Mouse (Mus musculus) embryo, embryonic 11 days (tissue): ENCODE data around the gene Cfap52.

ENCODE experiments used
- DNase-seq: peaks from one replicate; pipeline ENCODE4 v3.0.0-alpha.2; 2015

Cfap52 gene

DNA sequence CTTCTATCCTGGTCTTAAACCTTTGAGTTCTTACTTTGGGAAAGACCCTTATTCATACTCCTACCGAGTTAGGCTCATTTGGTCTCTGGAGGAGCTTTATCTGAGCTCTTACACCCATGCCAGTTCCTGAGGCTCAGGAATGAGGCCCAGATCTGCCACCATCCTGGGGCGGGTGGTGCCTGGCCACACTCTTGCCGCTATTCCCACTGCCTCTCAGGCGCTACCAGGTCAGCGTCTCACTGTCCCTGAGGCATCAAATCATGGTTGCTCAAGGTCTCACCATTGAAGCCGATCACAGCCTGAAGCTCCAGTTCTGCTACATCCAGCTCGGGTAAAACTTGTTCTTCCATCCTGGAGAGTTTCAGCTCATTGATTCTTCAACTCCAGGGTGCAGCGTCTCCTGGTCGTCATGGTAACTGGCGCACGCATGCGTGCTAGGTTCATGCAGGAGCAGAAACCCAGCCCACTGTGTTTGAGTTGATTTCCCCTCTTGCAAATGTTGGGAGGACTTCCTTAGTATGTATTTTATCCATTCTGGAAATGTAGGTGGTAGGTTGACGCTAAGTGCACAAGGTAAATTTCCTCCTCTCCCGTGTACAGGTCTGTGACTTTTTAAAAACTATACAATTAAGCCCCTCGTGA, at the start of gene Cfap52:
Gene Cfap52, minus strand, starts transcription at position 410 of the 642 bp plus-strand sequence.
- peak; percentile 88 for DNase-seq

DNA sequence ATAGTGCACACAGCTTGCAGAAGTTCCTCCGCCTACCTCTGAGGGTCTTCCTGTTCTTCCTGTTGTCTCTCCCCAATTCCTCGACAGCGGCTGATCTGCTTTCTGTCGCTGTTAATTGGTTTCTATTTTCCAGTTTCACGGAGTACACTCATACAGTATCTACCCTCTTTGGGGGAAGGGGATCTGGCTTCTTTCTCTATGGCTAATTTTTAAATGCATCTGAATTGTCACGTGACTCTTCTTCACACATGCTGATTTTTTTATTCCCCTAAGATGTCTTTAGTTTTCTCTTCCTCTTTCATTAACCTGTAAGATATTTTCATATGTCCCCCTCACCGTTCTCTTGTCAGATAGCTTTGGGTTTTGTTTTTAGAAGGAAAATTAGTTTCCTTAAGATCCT, 46.8 kb upstream of the Cfap52 start:
- DNase-seq = no peak

DNA sequence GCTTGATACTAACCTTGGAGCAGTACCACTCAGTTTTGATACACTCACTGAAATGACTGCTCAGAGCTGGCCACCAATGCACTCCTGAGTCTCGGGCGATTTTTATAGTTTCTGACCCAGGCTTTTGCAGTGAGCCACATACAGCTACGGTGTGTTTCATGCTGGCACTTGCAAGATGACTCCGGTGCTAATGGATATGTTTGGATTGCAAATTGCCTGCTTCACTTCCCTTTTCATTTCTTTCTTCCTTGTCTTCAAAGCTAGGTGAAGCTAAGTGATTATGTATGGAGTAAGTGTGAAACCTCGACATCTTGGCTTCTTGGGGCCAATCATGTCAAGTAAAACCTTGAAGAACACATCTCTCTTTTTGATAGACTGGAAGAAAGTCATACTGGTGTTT, 43.9 kb upstream of the Cfap52 start:
- DNase-seq = no peak

GRCm38 (mm10) chr11:68007645-68008044, 42.2 kb upstream of the Cfap52 start:
- peak; percentile 52 for DNase-seq

- DNase-seq = no peak
These were observed 40.9 kb upstream of the Cfap52 start for GRCm38 (mm10) chr11:68006216-68006789.

- peak; percentile 72 for DNase-seq
These were observed 38.7 kb upstream of the Cfap52 start for GRCm38 (mm10) chr11:68004191-68004590.

GRCm38 (mm10) chr11:67999629-68000028, 34.2 kb upstream of the Cfap52 start:
- peak; percentile 50 for DNase-seq

DNA sequence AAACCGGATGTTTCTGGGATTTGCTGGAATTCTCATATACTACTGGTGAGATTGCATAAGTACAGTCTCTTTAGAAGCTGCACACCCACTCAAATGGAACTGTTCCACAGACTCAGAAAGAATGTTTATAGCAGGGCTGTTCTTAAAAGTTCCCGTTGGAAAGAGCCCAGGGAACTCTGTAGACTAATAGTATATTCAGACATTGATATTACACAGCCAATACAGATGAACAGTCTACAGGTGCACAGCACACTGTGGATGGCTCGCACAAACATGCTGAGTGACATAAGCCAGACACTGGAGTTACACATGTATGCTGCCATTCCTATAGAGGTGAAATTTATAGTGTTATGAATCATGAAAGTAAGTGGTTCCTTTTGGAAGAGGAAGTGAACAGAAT, 33.5 kb upstream of the Cfap52 start:
- DNase-seq = no peak

- no peak for DNase-seq
These were observed 30.5 kb upstream of the Cfap52 start for GRCm38 (mm10) chr11:67995965-67996364.

GRCm38 (mm10) chr11:67991240-67991639, 25.8 kb upstream of the Cfap52 start:
- DNase-seq = no peak

- no peak for DNase-seq
These were observed 18.1 kb upstream of the Cfap52 start for GRCm38 (mm10) chr11:67983564-67983963.

GRCm38 (mm10) chr11:67975252-67975651, 9.8 kb upstream of the Cfap52 start:
- DNase-seq = peak; percentile 68

DNA sequence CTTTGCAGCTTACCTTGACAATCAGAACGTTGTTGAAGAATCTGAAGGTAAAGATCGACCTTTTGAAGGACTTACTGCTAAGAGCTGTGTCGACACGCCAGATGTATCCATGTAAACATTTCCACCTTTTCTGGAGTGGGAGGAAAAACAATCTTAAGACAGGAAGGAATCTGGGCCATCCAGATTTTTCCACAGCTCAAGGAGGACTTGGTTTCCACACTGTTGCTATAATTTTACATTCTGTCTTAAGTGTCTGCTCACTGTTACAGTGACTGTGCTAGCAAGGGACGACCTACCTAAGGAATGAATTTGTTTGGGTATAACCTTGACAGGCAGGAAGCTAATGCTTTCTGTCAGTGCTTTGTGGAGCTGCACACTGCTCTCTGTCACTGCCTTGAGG, 7.8 kb upstream of the Cfap52 start:
- no peak for DNase-seq

- no peak for DNase-seq
These were observed 7.2 kb upstream of the Cfap52 start for GRCm38 (mm10) chr11:67972606-67973005.

DNA sequence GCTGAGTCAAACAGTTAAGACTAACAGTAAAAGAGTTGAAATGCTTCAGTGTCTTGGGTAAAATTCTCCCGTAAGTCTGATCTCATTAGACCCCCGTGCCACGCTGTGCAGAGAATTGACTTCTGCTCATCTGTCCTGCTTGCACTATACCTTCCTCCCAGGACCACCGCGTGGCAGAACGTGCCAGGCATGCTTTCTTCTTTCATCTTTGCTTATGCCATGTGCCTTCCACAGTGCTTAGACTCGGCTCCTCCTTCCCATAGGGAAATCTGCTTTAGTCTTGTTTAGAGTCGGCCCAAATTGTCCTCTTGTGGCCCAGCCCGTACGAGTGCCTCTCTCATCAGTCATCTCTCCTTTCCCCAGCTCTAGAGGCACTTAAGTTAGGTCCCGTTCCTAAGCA, 2.4 kb upstream of the Cfap52 start:
- no peak for DNase-seq

DNA sequence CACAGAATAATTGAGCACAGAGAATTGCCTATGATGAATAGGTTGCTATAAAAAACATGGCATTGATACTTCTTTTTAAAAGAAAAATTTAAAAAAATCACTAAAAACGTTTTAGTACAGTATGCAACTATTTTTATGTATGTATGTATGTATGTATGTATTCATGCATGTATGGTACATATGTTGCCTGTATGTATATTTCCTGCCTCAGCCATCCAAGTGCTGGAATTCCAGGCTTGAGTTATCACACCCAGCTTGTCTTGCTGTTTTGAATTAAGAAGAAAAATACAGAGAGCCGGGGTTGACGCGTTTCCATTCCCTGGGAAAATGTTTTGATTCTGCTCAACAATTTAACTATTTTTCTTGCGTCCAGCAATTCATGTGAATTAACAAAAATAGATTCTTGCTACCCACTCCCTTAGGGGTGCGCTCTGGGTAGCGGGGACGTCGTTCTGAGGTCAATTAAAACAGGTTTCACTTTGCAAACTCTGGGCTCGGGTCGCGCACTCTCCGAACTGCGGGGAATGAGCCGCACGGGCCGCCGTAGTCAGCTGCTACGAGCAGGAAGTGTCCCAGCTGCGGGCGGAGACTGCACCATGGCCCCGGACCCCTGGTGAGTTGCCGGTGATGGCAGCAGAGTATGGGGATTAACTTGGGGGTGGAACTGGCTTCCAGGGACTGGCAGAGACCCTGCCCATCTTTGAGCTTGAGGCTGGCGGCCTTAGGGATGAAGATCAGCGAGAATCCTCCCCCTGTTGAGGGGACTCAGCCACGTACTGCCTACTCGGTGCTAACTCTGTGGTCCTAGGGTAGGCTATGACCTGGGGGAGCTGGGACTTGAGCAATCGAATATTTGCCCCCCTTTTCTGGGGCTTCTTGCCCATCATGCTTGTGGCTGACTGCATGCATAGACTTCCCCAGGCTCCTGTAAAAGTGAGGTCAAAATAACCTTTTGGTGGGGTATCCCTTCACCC, 741 bp upstream of the Cfap52 start, which contains the start of gene Stx8:
Gene Stx8, plus strand, starts transcription at position 289 of the 974 bp plus-strand sequence.
- peak; percentile 89 for DNase-seq

DNA sequence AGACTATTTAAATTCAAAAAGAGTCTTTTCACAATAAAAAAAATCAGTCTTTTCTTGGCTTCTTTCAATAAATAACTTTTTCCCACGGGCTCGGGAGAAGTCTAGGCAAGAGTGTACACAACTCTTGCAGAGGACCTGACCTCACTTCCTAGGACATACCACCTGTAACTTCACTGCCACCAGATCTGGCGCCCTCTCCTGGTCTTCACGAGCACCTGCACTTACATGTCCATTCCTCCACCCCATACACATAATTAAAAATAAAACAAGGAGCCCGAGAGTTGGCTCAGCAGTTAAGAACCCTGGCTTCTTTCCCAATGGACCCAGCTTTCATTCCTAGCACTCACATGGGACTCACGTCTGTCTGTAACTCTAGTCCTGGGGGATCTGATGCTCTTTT, 1.3 kb downstream of the Cfap52 start:
- DNase-seq = no peak

DNA sequence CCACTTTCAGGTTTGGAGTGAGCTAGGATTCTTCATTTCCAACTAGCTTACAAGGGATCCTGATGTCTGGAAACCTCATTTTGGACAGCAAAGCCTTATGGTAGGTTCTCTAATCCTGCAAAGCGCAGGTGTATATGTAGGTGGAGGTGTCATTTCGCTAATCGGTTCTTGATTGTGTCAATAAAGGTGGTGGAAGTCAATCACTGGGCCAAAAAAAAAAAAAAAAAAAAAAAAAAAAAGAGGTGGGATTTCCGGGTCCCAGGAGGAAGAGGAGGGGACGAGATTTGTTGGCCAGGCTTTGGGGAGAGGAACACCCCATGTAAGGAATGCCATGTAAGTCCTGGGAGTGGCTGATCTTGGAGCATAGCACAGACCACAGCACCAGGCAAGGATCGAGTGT, 11.0 kb downstream of the Cfap52 start:
- no peak for DNase-seq

DNA sequence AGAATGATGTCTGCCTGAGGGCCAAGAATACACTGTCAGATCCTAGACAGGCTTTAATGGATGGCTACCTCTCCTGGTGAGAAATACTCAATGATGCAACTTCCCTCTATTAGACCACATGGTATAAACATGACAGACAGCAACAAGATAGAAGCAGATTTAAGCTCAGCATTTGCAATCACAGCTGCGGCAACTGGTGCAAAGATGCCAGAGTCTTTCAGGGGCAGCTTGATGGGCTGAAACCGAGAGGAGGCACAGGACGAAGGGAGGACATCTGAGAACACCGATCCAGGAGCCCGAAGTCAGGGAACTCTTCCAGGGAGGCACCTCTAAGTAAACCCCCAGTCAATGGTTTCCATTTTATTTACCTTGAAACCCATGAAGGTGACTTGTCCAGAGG, 11.8 kb downstream of the Cfap52 start:
- DNase-seq = no peak

DNA sequence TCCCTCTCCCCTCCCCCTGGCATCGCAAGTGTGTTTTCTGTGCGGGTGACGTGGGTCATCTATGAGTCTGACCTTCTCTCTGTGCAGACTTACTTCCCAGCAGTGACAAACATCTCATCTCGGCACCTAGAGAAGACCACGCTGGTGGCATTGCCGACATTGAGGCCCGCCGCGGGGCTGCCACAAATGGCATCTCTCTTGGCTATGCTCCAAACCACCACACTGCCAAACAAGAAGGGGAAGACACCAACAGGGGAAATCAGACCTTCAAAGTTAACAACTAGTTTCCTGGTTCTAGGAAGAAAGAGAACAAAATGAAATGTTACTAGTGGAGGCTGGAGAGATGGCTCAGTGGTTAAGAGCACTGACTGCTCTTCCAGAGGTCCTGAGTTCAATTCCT, 16.0 kb downstream of the Cfap52 start:
- DNase-seq = no peak

GRCm38 (mm10) chr11:67948229-67948628, 17.2 kb downstream of the Cfap52 start:
- no peak for DNase-seq

DNA sequence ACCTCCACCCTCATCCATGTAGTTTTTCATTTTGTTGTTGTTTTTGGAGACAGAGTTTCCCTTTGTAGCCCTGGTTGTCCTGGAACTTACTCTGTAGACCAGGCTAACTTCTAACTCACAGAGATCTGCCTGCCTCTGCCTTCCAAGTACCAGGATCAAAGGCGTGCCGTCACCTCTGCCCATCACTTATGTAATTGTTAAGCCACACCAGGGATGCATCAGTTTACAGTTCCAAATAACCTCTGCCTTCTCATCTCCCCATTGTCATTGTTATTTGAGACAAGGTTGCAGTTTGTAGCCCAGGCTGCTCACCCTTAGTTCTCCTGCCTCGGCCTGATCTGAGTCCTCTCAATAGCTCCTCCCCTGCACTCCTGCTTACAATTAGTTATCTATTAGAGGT, 33.3 kb downstream of the Cfap52 start:
- no peak for DNase-seq

DNA sequence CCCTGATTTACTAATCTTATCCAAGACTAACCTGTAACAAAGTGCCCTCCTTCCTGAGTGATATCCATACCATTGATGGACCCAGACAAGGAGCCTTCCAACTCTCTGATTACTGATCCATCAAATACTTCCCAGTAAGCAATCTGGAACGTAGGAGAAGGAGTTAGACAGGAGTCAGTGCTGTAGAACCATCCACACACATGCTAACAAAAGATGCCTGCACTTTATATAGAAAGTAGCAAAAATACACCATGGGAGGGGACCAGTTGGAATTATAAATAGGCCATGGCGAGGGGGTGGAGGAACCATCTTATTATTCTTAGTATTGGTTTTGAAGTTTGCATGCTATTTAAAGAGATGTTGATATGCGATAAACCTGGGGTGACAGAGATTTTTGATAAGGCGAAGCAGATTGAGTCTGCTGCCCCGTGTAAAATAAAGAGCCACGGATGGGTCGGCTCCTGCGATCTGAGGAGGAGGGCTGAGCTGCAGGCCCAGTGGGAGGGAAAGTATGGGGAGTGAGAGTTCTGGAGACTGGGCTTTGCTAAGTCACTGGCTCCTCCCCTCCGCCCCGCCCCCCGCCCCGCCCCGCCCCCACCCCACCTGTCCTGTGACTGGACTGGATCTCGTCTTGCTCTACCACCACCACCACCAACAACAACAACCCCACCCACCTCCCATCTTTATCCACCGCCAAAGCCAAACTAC, 38.9 kb downstream of the Cfap52 start:
- no peak for DNase-seq
